Comparison of ENCODE assay signal across 21 mouse cellular contexts in genomic region chr2:147514748-147515147, GRCm38 (mm10).
"Had no signal": no experiment of that assay in that cellular context is flagged by ENCODE, and none has a peak within 500 bp of the region (broad histone marks: within the 10 kb centered on the region; RNA-seq: fewer than 3 reads in every experiment).

No protein-coding gene starts in this region.

- ATAC-seq: liver, postnatal 0 days; lung, postnatal 0 days; midbrain, embryonic 16.5 days had no signal

- H3K36me3 ChIP-seq: lung, embryonic 15.5 days; midbrain, embryonic 10.5 days; midbrain, embryonic 12.5 days; neural tube, embryonic 13.5 days; neural tube, embryonic 15.5 days had no signal

- H3K4me2 ChIP-seq: lung, embryonic 15.5 days; midbrain, embryonic 12.5 days; neural tube, embryonic 13.5 days; neural tube, embryonic 15.5 days had no signal

- H3K9ac ChIP-seq: liver, postnatal 0 days; lung, embryonic 15.5 days; midbrain, embryonic 12.5 days; neural tube, embryonic 13.5 days; neural tube, embryonic 15.5 days had no signal

- H3K9me3 ChIP-seq: lung, embryonic 15.5 days; midbrain, embryonic 10.5 days; midbrain, embryonic 12.5 days; neural tube, embryonic 13.5 days; neural tube, embryonic 15.5 days had no signal

- H3K4me3 ChIP-seq: lung, embryonic 15.5 days; midbrain, embryonic 10.5 days; midbrain, embryonic 12.5 days; myocyte; neural tube, embryonic 13.5 days; neural tube, embryonic 15.5 days had no signal

- H3K27me3 ChIP-seq: lung, embryonic 15.5 days; midbrain, embryonic 12.5 days; neural tube, embryonic 13.5 days; neural tube, embryonic 15.5 days had no signal

- H3K4me1 ChIP-seq: lung, embryonic 15.5 days; midbrain, embryonic 10.5 days; midbrain, embryonic 12.5 days; neural tube, embryonic 13.5 days; neural tube, embryonic 15.5 days had no signal

- DNase-seq: liver, postnatal 0 days; lung, adult 2 months; lung, postnatal 14 days; lung, postnatal 36 days; midbrain, embryonic 14.5 days; retina, postnatal 1 day; right cerebral cortex, adult 18-20 months; right cerebral cortex, postnatal 25 days; right cerebral cortex, postnatal 4 days; spleen, adult 18-20 months; thymus, adult 18-20 months; thymus, postnatal 14 days; thymus, postnatal 36 days had no signal

- H3K27ac ChIP-seq: lung, embryonic 15.5 days; midbrain, embryonic 10.5 days; midbrain, embryonic 12.5 days; neural tube, embryonic 13.5 days; neural tube, embryonic 15.5 days had no signal
